Mouse (Mus musculus) large intestine, adult 2 months (tissue): ENCODE data around the gene Elof1. TPM values are rescaled to one million over a fixed set of nuclear protein-coding genes. Genes with fewer than 3 reads are reported as not detected.
"Not testable (repeated sequence)": the region's sequence is repeated elsewhere in the genome, so short reads cannot be mapped to it uniquely, and the experiment has no call there.

ENCODE experiments used
- DNase-seq: peaks from one replicate; pipeline ENCODE4 v3.0.0-alpha.2; 2012; ENCODE audit warnings: low read depth, low spot score
- WGBS: fragments of 180-500 bp; shearing (Covaris S2); methylation state at CpG from one replicate; pipeline ENCODE4 v1.1.7; 2018; 5-methylcytosine and 5-hydroxymethylcytosine counted together
- polyA plus RNA-seq: library from polyadenylated mRNA; depleted of rRNA; stranded (reverse); fragments of >200 nt; gene quantifications from 2 replicates; pipeline ENCODE4 v1.2.3, GENCODE M21; 2012

Elof1 gene
- polyA plus RNA-seq, 1 experiment: 148 TPM

- no peak for DNase-seq
- WGBS: 10% methylated on average over 14 of the region's 14 CpGs
These were observed 17.8 kb downstream of the Elof1 start, which contains the start of gene Cnn1 for GRCm38 (mm10) chr9:22098993-22099696. Cnn1 (plus strand) TSS chr9:22099216.

- 1% methylated on average over 24 of the region's 24 CpGs for WGBS
- no peak for DNase-seq
These were observed 21.1 kb downstream of the Elof1 start for GRCm38 (mm10) chr9:22095854-22096307.

GRCm38 (mm10) chr9:22092746-22093145, 24.2 kb downstream of the Elof1 start:
- DNase-seq: no peak
- 62% methylated on average over 6 of the region's 6 CpGs for WGBS

- 75% methylated on average over 7 of the region's 7 CpGs for WGBS
- DNase-seq: no peak
These were observed 27.0 kb downstream of the Elof1 start for GRCm38 (mm10) chr9:22089986-22090385.

- 98% methylated on average over 7 of the region's 7 CpGs for WGBS
- DNase-seq: no peak
These were observed 27.7 kb downstream of the Elof1 start for GRCm38 (mm10) chr9:22089281-22089680.

GRCm38 (mm10) chr9:22087034-22087618, 29.8 kb downstream of the Elof1 start:
- WGBS: 85% methylated on average over 2 of the region's 2 CpGs

GRCm38 (mm10) chr9:22086012-22086411, 31.0 kb downstream of the Elof1 start:
- WGBS: 66% methylated on average over 6 of the region's 6 CpGs
- DNase-seq: no peak

More at GRCm38 (mm10) chr9:22087034-22087618, 29.8 kb downstream of the Elof1 start:
- DNase-seq: no peak

- WGBS: under 1% methylated on average over 48 of the region's 48 CpGs
- peak; percentile 96 for DNase-seq
These were observed 31.7 kb downstream of the Elof1 start, which contains the start of gene Ecsit for GRCm38 (mm10) chr9:22085022-22085834. Ecsit (minus strand) TSS chr9:22085438.

GRCm38 (mm10) chr9:22084667-22085021, 32.3 kb downstream of the Elof1 start:
- 10% methylated on average over 4 of the region's 4 CpGs for WGBS
- no peak for DNase-seq

GRCm38 (mm10) chr9:22076223-22076622, 40.7 kb downstream of the Elof1 start:
- 95% methylated on average over 23 of the region's 23 CpGs for WGBS

GRCm38 (mm10) chr9:22075778-22076177, 41.2 kb downstream of the Elof1 start:
- 76% methylated on average over 5 of the region's 5 CpGs for WGBS
- not testable (repeated sequence) for DNase-seq

More at GRCm38 (mm10) chr9:22076223-22076622, 40.7 kb downstream of the Elof1 start:
- DNase-seq: no peak

GRCm38 (mm10) chr9:22072276-22072675, 44.7 kb downstream of the Elof1 start:
- 87% methylated on average over 4 of the region's 4 CpGs for WGBS
- no peak for DNase-seq

- WGBS: under 1% methylated on average over 79 of the region's 87 CpGs
- peak; percentile 84 for DNase-seq
These were observed 46.0 kb downstream of the Elof1 start, which contains the start of the genes Gm49318 and Zfp653 for GRCm38 (mm10) chr9:22070791-22071573. Gm49318 (minus strand) TSS chr9:22071259. Zfp653 (minus strand) TSS chr9:22071376.

GRCm38 (mm10) chr9:22069881-22070553, 47.0 kb downstream of the Elof1 start:
- no peak for DNase-seq
- whole genome bisulfite sequencing: 58% methylated on average over 4 of the region's 4 CpGs

- WGBS: 91% methylated on average over 5 of the region's 5 CpGs
- DNase-seq: no peak
These were observed 49.8 kb downstream of the Elof1 start for GRCm38 (mm10) chr9:22067195-22067594.

GRCm38 (mm10) chr9:22066433-22066832, 50.5 kb downstream of the Elof1 start:
- no peak for DNase-seq
- 69% methylated on average over 3 of the region's 3 CpGs for WGBS

- no peak for DNase-seq
- 88% methylated on average over 11 of the region's 11 CpGs for WGBS
These were observed 51.3 kb downstream of the Elof1 start for GRCm38 (mm10) chr9:22065642-22066041.

GRCm38 (mm10) chr9:22064341-22064740, 52.6 kb downstream of the Elof1 start:
- WGBS: 25% methylated on average over 3 of the region's 3 CpGs
- no peak for DNase-seq
